Mouse (Mus musculus): Measurements from ENCODE around the gene Tmem242. TPM values are rescaled to one million over a fixed set of nuclear protein-coding genes. Genes with fewer than 3 reads are reported as not detected.

Tmem242 gene
- polyA plus RNA-seq, 1 experiment from 2014 or later = 175 TPM

GRCm38 (mm10) chr17:5401288-5401687 lies 38.8 kb downstream of the Tmem242 start:
- Histone ChIP-seq H3K27ac (replicated peaks; ENCODE audit: low read depth, low read length) (no peak overlapping the region), H3K9me3 (ENCODE audit: control insufficient read depth, low read length) (no peaks in the 10 kb centered on the region), H3K4me3 (ENCODE audit: low read depth, low read length) (no peak overlapping the region), H3K36me3 (ENCODE audit: control insufficient read depth, insufficient read depth, low read length) (no peaks in the 10 kb centered on the region), H3K27me3 (ENCODE audit: control insufficient read depth, insufficient read depth, low read length) (no peaks in the 10 kb centered on the region; the same call in 1 of the 2 replicates), H3K4me2 (ENCODE audit: low read depth, severe bottlenecking) (no peak overlapping the region), H3K4me1 (ENCODE audit: control insufficient read depth, insufficient read depth, low read length) (peaks cover 8% of the 10 kb centered on the region), H3K9ac (ENCODE audit: low read length) (no peak overlapping the region)
- ATAC-seq (ENCODE audit: insufficient number of reproducible peaks, low FRiP score, low TSS enrichment, low read depth) = no peak
- 87% methylated on average over 10 of the region's 10 CpGs for WGBS
- DNase-seq (ENCODE audit: low spot score) = no peak

- Histone ChIP-seq H3K27ac (replicated peaks; ENCODE audit: low read depth, low read length) (no peak overlapping the region), H3K9ac (ENCODE audit: low read length) (no peak overlapping the region), H3K4me1 (ENCODE audit: control insufficient read depth, insufficient read depth, low read length) (peaks cover 8% of the 10 kb centered on the region), H3K27me3 (ENCODE audit: control insufficient read depth, insufficient read depth, low read length) (no peaks in the 10 kb centered on the region; the same call in 1 of the 2 replicates), H3K9me3 (ENCODE audit: control insufficient read depth, low read length) (no peaks in the 10 kb centered on the region), H3K4me3 (ENCODE audit: low read depth, low read length) (no peak overlapping the region), H3K4me2 (ENCODE audit: low read depth, severe bottlenecking) (no peak overlapping the region), H3K36me3 (ENCODE audit: control insufficient read depth, insufficient read depth, low read length) (no peaks in the 10 kb centered on the region)
- WGBS = 73% methylated on average over 14 of the region's 14 CpGs
- DNase-seq (ENCODE audit: low spot score) = no peak
- ATAC-seq (ENCODE audit: insufficient number of reproducible peaks, low FRiP score, low TSS enrichment, low read depth) = no peak
Observed at GRCm38 (mm10) chr17:5400435-5401090, 39.5 kb downstream of the Tmem242 start.

- no peak overlapping the region for H3K27ac ChIP-seq (replicated peaks; ENCODE audit: low read depth, low read length)
- WGBS = 29% methylated on average over 33 of the region's 33 CpGs
- DNase-seq (ENCODE audit: low spot score) (peak; percentile 94), ATAC-seq (ENCODE audit: insufficient number of reproducible peaks, low FRiP score, low TSS enrichment, low read depth) (peak; percentile 61; the same call in 1 of the 2 replicates)
- H3K9me3 ChIP-seq (ENCODE audit: control insufficient read depth, low read length) = no peaks in the 10 kb centered on the region
- H3K36me3 ChIP-seq (ENCODE audit: control insufficient read depth, insufficient read depth, low read length) = no peaks in the 10 kb centered on the region
- H3K4me1 ChIP-seq (ENCODE audit: control insufficient read depth, insufficient read depth, low read length) = 0 out of 2 replicates have a peak, but pooled peaks cover 3% of the 10 kb centered on the region
- peak overlapping the region; percentile 19; the same call in 1 of the 2 replicates for H3K9ac ChIP-seq (ENCODE audit: low read length)
- H3K4me3 ChIP-seq (ENCODE audit: low read depth, low read length) = no peak overlapping the region
- H3K27me3 ChIP-seq (ENCODE audit: control insufficient read depth, insufficient read depth, low read length) = no peaks in the 10 kb centered on the region
- H3K4me2 ChIP-seq (ENCODE audit: low read depth, severe bottlenecking) = no peak overlapping the region; the same call in 1 of the 2 replicates
Observed at GRCm38 (mm10) chr17:5397148-5398007, 42.7 kb downstream of the Tmem242 start.

- ATAC-seq (ENCODE audit: insufficient number of reproducible peaks, low FRiP score, low TSS enrichment, low read depth) = no peak
- Histone ChIP-seq H3K9ac (ENCODE audit: low read length) (no peak overlapping the region), H3K9me3 (ENCODE audit: control insufficient read depth, low read length) (no peaks in the 10 kb centered on the region), H3K4me3 (ENCODE audit: low read depth, low read length) (no peak overlapping the region), H3K27me3 (ENCODE audit: control insufficient read depth, insufficient read depth, low read length) (no peaks in the 10 kb centered on the region), H3K36me3 (ENCODE audit: control insufficient read depth, insufficient read depth, low read length) (no peaks in the 10 kb centered on the region), H3K4me1 (ENCODE audit: control insufficient read depth, insufficient read depth, low read length) (0 out of 2 replicates have a peak, but pooled peaks cover 3% of the 10 kb centered on the region), H3K27ac (replicated peaks; ENCODE audit: low read depth, low read length) (no peak overlapping the region), H3K4me2 (ENCODE audit: low read depth, severe bottlenecking) (no peak overlapping the region)
- WGBS = 78% methylated on average over 5 of the region's 5 CpGs
- DNase-seq (ENCODE audit: low spot score) = no peak
Observed at GRCm38 (mm10) chr17:5396213-5396612, 43.8 kb downstream of the Tmem242 start.

GRCm38 (mm10) chr17:5395454-5396205 lies 44.4 kb downstream of the Tmem242 start:
- no peak overlapping the region for H3K9ac ChIP-seq (ENCODE audit: low read length)
- WGBS = 83% methylated on average over 16 of the region's 16 CpGs
- no peak overlapping the region for H3K4me3 ChIP-seq (ENCODE audit: low read depth, low read length)
- no peak overlapping the region for H3K4me2 ChIP-seq (ENCODE audit: low read depth, severe bottlenecking)
- no peak overlapping the region for H3K27ac ChIP-seq (replicated peaks; ENCODE audit: low read depth, low read length)
- DNase-seq (ENCODE audit: low spot score) (no peak), ATAC-seq (ENCODE audit: insufficient number of reproducible peaks, low FRiP score, low TSS enrichment, low read depth) (no peak)
- H3K9me3 ChIP-seq (ENCODE audit: control insufficient read depth, low read length) = no peaks in the 10 kb centered on the region
- H3K4me1 ChIP-seq (ENCODE audit: control insufficient read depth, insufficient read depth, low read length) = 0 out of 2 replicates have a peak, but pooled peaks cover 3% of the 10 kb centered on the region
- no peaks in the 10 kb centered on the region for H3K27me3 ChIP-seq (ENCODE audit: control insufficient read depth, insufficient read depth, low read length)
- H3K36me3 ChIP-seq (ENCODE audit: control insufficient read depth, insufficient read depth, low read length) = no peaks in the 10 kb centered on the region

GRCm38 (mm10) chr17:5390682-5391081 lies 49.4 kb downstream of the Tmem242 start:
- Histone ChIP-seq H3K27me3 (ENCODE audit: control insufficient read depth, insufficient read depth, low read length) (no peaks in the 10 kb centered on the region), H3K36me3 (ENCODE audit: control insufficient read depth, insufficient read depth, low read length) (no peaks in the 10 kb centered on the region), H3K4me3 (ENCODE audit: low read depth, low read length) (no peak overlapping the region), H3K9me3 (ENCODE audit: control insufficient read depth, low read length) (no peaks in the 10 kb centered on the region), H3K27ac (replicated peaks; ENCODE audit: low read depth, low read length) (no peak overlapping the region), H3K9ac (ENCODE audit: low read length) (no peak overlapping the region), H3K4me2 (ENCODE audit: low read depth, severe bottlenecking) (no peak overlapping the region), H3K4me1 (ENCODE audit: control insufficient read depth, insufficient read depth, low read length) (no peaks in the 10 kb centered on the region)
- DNase-seq (ENCODE audit: low spot score) = no peak
- ATAC-seq (ENCODE audit: insufficient number of reproducible peaks, low FRiP score, low TSS enrichment, low read depth) = no peak
- 67% methylated on average over 10 of the region's 10 CpGs for whole genome bisulfite sequencing

GRCm38 (mm10) chr17:5388351-5388750 lies 51.7 kb downstream of the Tmem242 start:
- H3K9me3 ChIP-seq (ENCODE audit: control insufficient read depth, low read length) = no peaks in the 10 kb centered on the region
- H3K4me2 ChIP-seq (ENCODE audit: low read depth, severe bottlenecking) = no peak overlapping the region
- ATAC-seq (ENCODE audit: insufficient number of reproducible peaks, low FRiP score, low TSS enrichment, low read depth) (no peak), DNase-seq (ENCODE audit: low spot score) (no peak)
- 71% methylated on average over 3 of the region's 3 CpGs for WGBS
- no peak overlapping the region for H3K27ac ChIP-seq (replicated peaks; ENCODE audit: low read depth, low read length)
- H3K9ac ChIP-seq (ENCODE audit: low read length) = no peak overlapping the region
- H3K27me3 ChIP-seq (ENCODE audit: control insufficient read depth, insufficient read depth, low read length) = no peaks in the 10 kb centered on the region
- H3K4me1 ChIP-seq (ENCODE audit: control insufficient read depth, insufficient read depth, low read length) = no peaks in the 10 kb centered on the region
- no peak overlapping the region for H3K4me3 ChIP-seq (ENCODE audit: low read depth, low read length)
- H3K36me3 ChIP-seq (ENCODE audit: control insufficient read depth, insufficient read depth, low read length) = no peaks in the 10 kb centered on the region

- ATAC-seq (ENCODE audit: insufficient number of reproducible peaks, low FRiP score, low TSS enrichment, low read depth) = no peak
- Histone ChIP-seq H3K27ac (replicated peaks; ENCODE audit: low read depth, low read length) (no peak overlapping the region), H3K4me1 (ENCODE audit: control insufficient read depth, insufficient read depth, low read length) (no peaks in the 10 kb centered on the region), H3K9me3 (ENCODE audit: control insufficient read depth, low read length) (no peaks in the 10 kb centered on the region), H3K4me3 (ENCODE audit: low read depth, low read length) (no peak overlapping the region), H3K9ac (ENCODE audit: low read length) (no peak overlapping the region), H3K4me2 (ENCODE audit: low read depth, severe bottlenecking) (no peak overlapping the region), H3K36me3 (ENCODE audit: control insufficient read depth, insufficient read depth, low read length) (no peaks in the 10 kb centered on the region), H3K27me3 (ENCODE audit: control insufficient read depth, insufficient read depth, low read length) (no peaks in the 10 kb centered on the region)
- 87% methylated on average over 12 of the region's 12 CpGs for WGBS
- DNase-seq (ENCODE audit: low spot score) = no peak
Observed at GRCm38 (mm10) chr17:5386885-5387545, 53.0 kb downstream of the Tmem242 start.

All from limb, embryonic 11.5 days (tissue).